Mouse (Mus musculus): Measurements from ENCODE around the gene Gjb2. TPM values are rescaled to one million over a fixed set of nuclear protein-coding genes. Genes with fewer than 3 reads are reported as not detected.

Gjb2 gene
- total and polyA plus RNA-seq, 2 experiments = 90.0 to 177 TPM

DNA sequence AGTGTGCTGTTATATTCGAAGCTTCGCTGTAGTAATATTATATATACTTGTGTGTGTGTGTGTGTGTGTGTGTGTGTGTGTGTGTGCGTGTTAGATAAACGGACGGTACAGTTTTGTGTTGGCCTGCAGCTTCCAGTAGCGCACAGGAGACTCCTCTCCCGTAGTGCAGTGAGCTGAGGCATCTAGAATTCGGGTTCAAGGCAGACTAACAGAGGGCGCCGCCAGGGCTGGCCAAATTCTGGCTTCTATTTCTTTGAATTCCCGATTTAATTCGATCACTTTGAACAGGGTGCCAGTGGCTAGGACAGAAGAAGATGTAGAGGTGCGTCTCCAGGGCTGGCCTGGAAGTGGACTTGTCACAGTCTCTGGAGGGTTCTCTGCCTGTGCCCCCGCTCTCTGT is 609 bp upstream of the Gjb2 start:
- Histone ChIP-seq H3K36me3 (ENCODE audit: control insufficient read depth, insufficient read depth, low read length) (peaks cover 6% of the 10 kb centered on the region; the same call in 1 of the 2 replicates), H3K4me3 (ENCODE audit: insufficient read depth, low read depth, low read length) (0 out of 2 replicates have a peak overlapping the region, but pooled peaks have one; percentile 39), H3K79me2 (ENCODE audit: control insufficient read depth, insufficient read depth, low read length) (peaks cover 8% of the 10 kb centered on the region), H3K9ac (ENCODE audit: low read depth, low read length) (peak overlapping the region; percentile 73), H3K27me3 (ENCODE audit: control insufficient read depth, insufficient read depth, low read length) (no peaks in the 10 kb centered on the region), H3K27ac (replicated peaks; ENCODE audit: insufficient read depth, low read depth, low read length) (peak overlapping the region; percentile 88), H3K4me1 (ENCODE audit: control insufficient read depth, insufficient read depth, low read length) (peaks cover 19% of the 10 kb centered on the region)
- TF ChIP-seq CTCF (IDR thresholded peaks at IDR 0.05; ENCODE audit: low read depth, low read length) (no peak), POLR2A (IDR thresholded peaks at IDR 0.05; ENCODE audit: extremely low read depth, insufficient read depth, low read length) (no peak)
- no peak for DNase-seq (ENCODE audit: extremely low read depth, low read depth, low spot score)
- 8% methylated on average over 14 of the region's 14 CpGs for WGBS

DNA sequence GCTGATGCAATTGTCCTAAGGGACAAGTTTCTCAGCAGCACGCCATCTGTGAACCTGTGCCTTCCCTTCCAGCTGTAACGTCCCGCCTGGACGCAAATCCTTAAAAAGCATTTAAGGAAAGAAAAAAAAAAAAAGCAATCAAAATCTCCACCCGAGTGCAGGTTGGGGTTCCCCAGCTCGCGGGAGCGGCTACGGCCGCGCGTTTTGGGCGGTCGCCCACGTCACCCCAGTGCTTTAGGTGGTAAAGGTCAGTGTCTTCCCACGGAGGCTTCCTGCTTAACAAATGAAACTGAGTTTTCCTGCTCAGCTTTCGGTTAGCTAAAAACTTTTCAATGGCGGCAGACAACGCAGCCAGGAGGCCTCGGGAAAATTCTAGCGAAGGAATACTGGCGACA is 794 bp downstream of the Gjb2 start:
- Histone ChIP-seq H3K36me3 (ENCODE audit: control insufficient read depth, insufficient read depth, low read length) (peaks cover 19% of the 10 kb centered on the region; the same call in 1 of the 2 replicates), H3K27ac (replicated peaks; ENCODE audit: insufficient read depth, low read depth, low read length) (peak overlapping the region; percentile 97), H3K27me3 (ENCODE audit: control insufficient read depth, insufficient read depth, low read length) (no peaks in the 10 kb centered on the region), H3K9ac (ENCODE audit: low read depth, low read length) (peak overlapping the region; percentile 99), H3K4me3 (ENCODE audit: insufficient read depth, low read depth, low read length) (peak overlapping the region; percentile 96), H3K79me2 (ENCODE audit: control insufficient read depth, insufficient read depth, low read length) (peaks cover 8% of the 10 kb centered on the region), H3K4me1 (ENCODE audit: control insufficient read depth, insufficient read depth, low read length) (peaks cover 19% of the 10 kb centered on the region)
- DNase-seq (ENCODE audit: extremely low read depth, low read depth, low spot score) = peak; percentile 58
- under 1% methylated on average over 22 of the region's 22 CpGs for whole genome bisulfite sequencing
- TF ChIP-seq POLR2A (IDR thresholded peaks at IDR 0.05; ENCODE audit: extremely low read depth, insufficient read depth, low read length) = no peak
- no peak for TF ChIP-seq CTCF (IDR thresholded peaks at IDR 0.05; ENCODE audit: low read depth, low read length)

DNA sequence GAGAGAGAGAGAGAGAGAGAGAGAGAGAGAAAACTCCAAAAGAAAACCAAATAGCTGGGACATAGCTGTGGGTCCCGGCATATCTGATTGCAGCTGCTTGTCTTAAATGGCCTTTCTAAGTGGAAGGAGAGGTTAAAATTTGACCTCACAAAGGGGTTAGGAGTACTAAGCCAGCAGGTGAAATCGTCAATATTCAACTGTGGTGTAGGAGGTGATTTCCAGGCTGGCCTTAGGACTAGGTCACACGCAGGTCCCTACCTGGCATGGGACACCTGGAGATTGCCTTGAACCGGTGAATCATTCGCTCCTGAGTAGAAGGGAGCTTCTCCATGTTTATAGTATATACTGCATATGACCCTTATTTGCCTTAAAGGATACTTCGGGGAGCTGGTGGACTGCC is 1.4 kb downstream of the Gjb2 start:
- DNase-seq (ENCODE audit: extremely low read depth, low read depth, low spot score) = peak; percentile 95
- Histone ChIP-seq H3K4me3 (ENCODE audit: insufficient read depth, low read depth, low read length) (peak overlapping the region; percentile 96), H3K27me3 (ENCODE audit: control insufficient read depth, insufficient read depth, low read length) (no peaks in the 10 kb centered on the region), H3K9ac (ENCODE audit: low read depth, low read length) (peak overlapping the region; percentile 99), H3K36me3 (ENCODE audit: control insufficient read depth, insufficient read depth, low read length) (peaks cover 20% of the 10 kb centered on the region; the same call in 1 of the 2 replicates), H3K79me2 (ENCODE audit: control insufficient read depth, insufficient read depth, low read length) (peaks cover 8% of the 10 kb centered on the region), H3K27ac (replicated peaks; ENCODE audit: insufficient read depth, low read depth, low read length) (peak overlapping the region; percentile 97), H3K4me1 (ENCODE audit: control insufficient read depth, insufficient read depth, low read length) (peaks cover 19% of the 10 kb centered on the region)
- 22% methylated on average over 6 of the region's 6 CpGs for WGBS
- no peak for TF ChIP-seq CTCF (IDR thresholded peaks at IDR 0.05; ENCODE audit: low read depth, low read length)
- peak; percentile 43; the same call in 1 of the 2 replicates for TF ChIP-seq POLR2A (IDR thresholded peaks at IDR 0.05; ENCODE audit: extremely low read depth, insufficient read depth, low read length)

DNA sequence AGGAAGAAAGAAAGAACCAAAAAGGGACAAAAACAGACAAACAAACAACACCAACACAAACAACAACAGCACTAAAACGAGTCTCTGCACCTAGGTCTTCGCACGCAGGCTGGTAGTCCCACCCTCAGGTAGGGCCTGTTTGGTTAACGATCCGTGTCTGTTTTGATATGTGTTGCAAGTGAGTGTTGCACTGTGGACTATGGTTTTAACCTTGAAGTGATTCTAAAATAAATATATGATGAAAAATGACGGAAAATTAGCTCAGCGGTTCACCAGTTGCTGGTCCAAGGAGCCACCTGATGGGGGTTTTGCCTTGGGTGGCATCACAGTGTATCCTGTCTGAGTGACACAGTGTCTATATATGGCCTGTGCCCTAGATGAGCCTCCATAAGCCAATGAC is 2.9 kb downstream of the Gjb2 start:
- WGBS = 21% methylated on average over 7 of the region's 7 CpGs
- Histone ChIP-seq H3K27me3 (ENCODE audit: control insufficient read depth, insufficient read depth, low read length) (no peaks in the 10 kb centered on the region), H3K4me3 (ENCODE audit: insufficient read depth, low read depth, low read length) (peak overlapping the region; percentile 48), H3K79me2 (ENCODE audit: control insufficient read depth, insufficient read depth, low read length) (peaks cover 8% of the 10 kb centered on the region), H3K27ac (replicated peaks; ENCODE audit: insufficient read depth, low read depth, low read length) (peak overlapping the region; percentile 97), H3K36me3 (ENCODE audit: control insufficient read depth, insufficient read depth, low read length) (peaks cover 20% of the 10 kb centered on the region; the same call in 1 of the 2 replicates), H3K9ac (ENCODE audit: low read depth, low read length) (peak overlapping the region; percentile 77), H3K4me1 (ENCODE audit: control insufficient read depth, insufficient read depth, low read length) (peaks cover 12% of the 10 kb centered on the region)
- TF ChIP-seq CTCF (IDR thresholded peaks at IDR 0.05; ENCODE audit: low read depth, low read length) (no peak), POLR2A (IDR thresholded peaks at IDR 0.05; ENCODE audit: extremely low read depth, insufficient read depth, low read length) (no peak)
- peak; percentile 92 for DNase-seq (ENCODE audit: extremely low read depth, low read depth, low spot score)

DNA sequence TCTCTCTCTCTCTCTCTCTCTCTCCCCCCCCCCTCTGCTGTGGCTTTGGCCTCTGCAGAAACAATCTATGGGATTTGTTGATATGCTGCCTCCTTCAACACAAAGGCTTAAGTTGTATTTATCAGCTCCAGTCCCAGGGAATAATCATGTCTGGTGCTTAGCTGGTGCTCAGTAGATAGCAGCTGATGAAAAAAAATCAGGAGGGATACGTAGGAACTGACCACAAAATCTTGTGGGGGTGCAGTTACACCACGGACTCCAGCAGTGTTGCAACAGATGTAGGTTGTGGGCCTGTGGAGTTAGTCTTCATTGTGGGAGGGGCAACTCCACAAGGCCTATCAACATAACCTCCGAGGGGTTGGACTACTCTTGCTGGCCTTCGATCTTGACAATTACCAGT is 8.6 kb downstream of the Gjb2 start:
- 32% methylated on average over 4 of the region's 4 CpGs for WGBS
- DNase-seq (ENCODE audit: extremely low read depth, low read depth, low spot score) = no peak
- no peak overlapping the region for H3K27ac ChIP-seq (replicated peaks; ENCODE audit: insufficient read depth, low read depth, low read length)
- no peak overlapping the region for H3K9ac ChIP-seq (ENCODE audit: low read depth, low read length)
- TF ChIP-seq POLR2A (IDR thresholded peaks at IDR 0.05; ENCODE audit: extremely low read depth, insufficient read depth, low read length) (no peak), CTCF (IDR thresholded peaks at IDR 0.05; ENCODE audit: low read depth, low read length) (no peak)
- H3K4me3 ChIP-seq (ENCODE audit: insufficient read depth, low read depth, low read length) = no peak overlapping the region
- H3K36me3 ChIP-seq (ENCODE audit: control insufficient read depth, insufficient read depth, low read length) = peaks cover 19% of the 10 kb centered on the region; the same call in 1 of the 2 replicates
- peaks cover 3% of the 10 kb centered on the region; the same call in 1 of the 2 replicates for H3K4me1 ChIP-seq (ENCODE audit: control insufficient read depth, insufficient read depth, low read length)
- no peaks in the 10 kb centered on the region for H3K79me2 ChIP-seq (ENCODE audit: control insufficient read depth, insufficient read depth, low read length)
- H3K27me3 ChIP-seq (ENCODE audit: control insufficient read depth, insufficient read depth, low read length) = no peaks in the 10 kb centered on the region

DNA sequence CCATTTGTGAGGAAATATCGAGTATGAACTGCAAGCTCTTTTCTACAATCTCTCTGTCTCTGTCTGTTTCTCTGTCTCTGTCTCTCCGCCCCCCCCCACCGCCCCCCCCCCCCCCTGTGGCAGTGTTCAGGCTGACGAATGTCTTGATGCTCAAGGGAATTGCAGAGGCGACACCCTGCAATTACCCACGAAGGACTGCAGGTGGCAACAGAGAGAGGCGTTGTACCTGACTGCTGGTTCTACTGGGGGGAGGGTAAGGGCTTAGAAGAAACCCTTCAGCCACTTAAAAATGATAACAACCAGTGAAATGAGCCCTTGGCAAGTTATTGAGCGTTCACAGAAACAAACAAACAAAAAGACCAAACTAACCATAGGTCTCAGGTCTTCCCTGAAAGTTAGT is 11.5 kb downstream of the Gjb2 start:
- DNase-seq (ENCODE audit: extremely low read depth, low read depth, low spot score) = peak; percentile 69
- H3K27me3 ChIP-seq (ENCODE audit: control insufficient read depth, insufficient read depth, low read length) = no peaks in the 10 kb centered on the region
- H3K9ac ChIP-seq (ENCODE audit: low read depth, low read length) = no peak overlapping the region
- peak; percentile 83 for TF ChIP-seq CTCF (IDR thresholded peaks at IDR 0.05; ENCODE audit: low read depth, low read length)
- TF ChIP-seq POLR2A (IDR thresholded peaks at IDR 0.05; ENCODE audit: extremely low read depth, insufficient read depth, low read length) = no peak
- H3K4me3 ChIP-seq (ENCODE audit: insufficient read depth, low read depth, low read length) = no peak overlapping the region
- 2% methylated on average over 8 of the region's 8 CpGs for WGBS
- no peak overlapping the region for H3K27ac ChIP-seq (replicated peaks; ENCODE audit: insufficient read depth, low read depth, low read length)
- peaks cover 15% of the 10 kb centered on the region; the same call in 1 of the 2 replicates for H3K4me1 ChIP-seq (ENCODE audit: control insufficient read depth, insufficient read depth, low read length)
- no peaks in the 10 kb centered on the region for H3K79me2 ChIP-seq (ENCODE audit: control insufficient read depth, insufficient read depth, low read length)
- H3K36me3 ChIP-seq (ENCODE audit: control insufficient read depth, insufficient read depth, low read length) = no peaks in the 10 kb centered on the region
